ENCODE assay signal across 12 mouse cellular contexts in the genomic region with DNA sequence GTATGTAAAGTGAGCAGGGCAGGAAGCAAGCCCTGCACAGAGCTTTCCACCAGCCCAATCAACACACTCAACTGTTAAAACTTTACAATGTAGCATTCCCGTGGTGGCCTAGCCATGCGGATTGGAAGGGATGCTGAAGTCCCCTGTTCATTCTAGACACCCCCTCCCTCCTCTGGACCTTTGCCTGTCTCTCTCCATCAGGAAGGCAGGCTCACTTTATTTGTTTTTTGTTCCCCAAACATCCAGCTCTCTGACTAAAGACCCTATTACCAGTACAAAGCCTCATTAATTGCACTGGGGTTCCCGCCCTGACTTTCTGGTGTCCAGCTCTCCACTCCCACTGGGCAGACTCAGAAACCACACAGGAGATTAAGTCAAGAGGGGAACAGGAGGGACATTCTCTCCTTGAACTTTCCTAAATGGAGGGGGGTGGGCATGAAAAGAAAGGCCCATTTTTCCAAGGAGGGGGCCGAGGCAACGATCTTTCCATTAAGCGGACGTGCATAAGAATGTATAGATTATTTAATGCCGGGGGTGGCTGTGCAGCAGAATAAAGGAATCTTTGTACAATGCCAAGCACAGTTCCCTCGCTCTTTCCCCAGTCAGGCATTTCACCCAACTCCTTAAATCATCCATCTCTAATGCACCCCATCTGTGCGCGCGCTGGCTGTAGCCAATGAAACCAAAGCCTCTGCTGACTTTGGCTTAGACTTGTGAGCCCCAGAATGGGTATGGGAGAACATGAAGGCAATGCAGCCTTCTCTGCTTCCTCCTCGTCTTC. TPM values are rescaled to one million over a fixed set of nuclear protein-coding genes. Genes with fewer than 3 reads are reported as not detected.
DNase-seq lines count a peak whose midpoint lies in the region; ATAC-seq lines count a peak whose summit lies in the region.
"Had no signal": no experiment of that assay in that cellular context is flagged by ENCODE, and none has a peak within 500 bp of the region (broad histone marks: within the 10 kb centered on the region; RNA-seq: fewer than 3 reads in every experiment).

No protein-coding gene starts in this region.

- H3K4me1 ChIP-seq in kidney, embryonic 14.5 days (ENCODE audit: control insufficient read depth, insufficient read depth, low read length), result peaks cover 24% of the 10 kb centered on the region
- peaks cover 45% of the 10 kb centered on the region for H3K4me1 ChIP-seq in forebrain, embryonic 12.5 days
- H3K4me1 ChIP-seq in midbrain, embryonic 13.5 days (replicated peaks), result peaks cover 43% of the 10 kb centered on the region

- H3K9me3 ChIP-seq in kidney, embryonic 14.5 days (ENCODE audit: control insufficient read depth, low read length), result no peaks in the 10 kb centered on the region
- no peaks in the 10 kb centered on the region for H3K9me3 ChIP-seq in forebrain, embryonic 12.5 days
- no peaks in the 10 kb centered on the region for H3K9me3 ChIP-seq in midbrain, embryonic 13.5 days

- 54% methylated on average over 13 of the region's 13 CpGs for WGBS in kidney, embryonic 14.5 days
- 11% methylated on average over 13 of the region's 13 CpGs for WGBS in forebrain, embryonic 12.5 days
- WGBS in midbrain, embryonic 13.5 days, result 25% methylated on average over 13 of the region's 13 CpGs

- no peak overlapping the region; the same call in 1 of the 2 replicates for H3K9ac ChIP-seq in kidney, embryonic 14.5 days (ENCODE audit: low read depth, low read length)
- no peak overlapping the region for H3K9ac ChIP-seq in forebrain, embryonic 12.5 days
- 0 out of 2 replicates have a peak overlapping the region, but pooled peaks have one; percentile 10 for H3K9ac ChIP-seq in midbrain, embryonic 13.5 days (replicated peaks)

- H3K27me3 ChIP-seq in kidney, embryonic 14.5 days (ENCODE audit: control insufficient read depth, insufficient read depth, low read length), result no peaks in the 10 kb centered on the region
- peaks cover 22% of the 10 kb centered on the region for H3K27me3 ChIP-seq in forebrain, embryonic 12.5 days
- H3K27me3 ChIP-seq in midbrain, embryonic 13.5 days, result peaks cover 3% of the 10 kb centered on the region; the same call in 1 of the 2 replicates
- H3K27me3 ChIP-seq: Patski had no signal

- H3K4me2 ChIP-seq in kidney, embryonic 14.5 days (replicated peaks; ENCODE audit: low read depth, low read length), result no peak overlapping the region
- H3K4me2 ChIP-seq in forebrain, embryonic 12.5 days, result peak overlapping the region; percentile 13; the same call in 1 of the 2 replicates
- no peak overlapping the region for H3K4me2 ChIP-seq in midbrain, embryonic 13.5 days (replicated peaks)

- no peak for ATAC-seq in kidney, embryonic 14.5 days (ENCODE audit: low FRiP score, low TSS enrichment)
- ATAC-seq in forebrain, embryonic 12.5 days (ENCODE audit: low FRiP score), result no peak
- ATAC-seq in midbrain, embryonic 13.5 days, result 0 out of 2 replicates have a peak, but pooled peaks have one; percentile 45
- ATAC-seq in megakaryocyte-erythroid progenitor cell, adult 5-6 weeks (replicated peaks; ENCODE audit: low FRiP score, low TSS enrichment, poor library complexity, severe bottlenecking), result no peak
- ATAC-seq: Patski had no signal

- H3K4me3 ChIP-seq in kidney, embryonic 14.5 days (ENCODE audit: low read length), result no peak overlapping the region
- H3K4me3 ChIP-seq in forebrain, embryonic 12.5 days (replicated peaks), result no peak overlapping the region
- no peak overlapping the region for H3K4me3 ChIP-seq in midbrain, embryonic 13.5 days (replicated peaks)

- peak overlapping the region; percentile 74 for H3K27ac ChIP-seq in kidney, embryonic 14.5 days (ENCODE audit: low read depth, low read length)
- peak overlapping the region; percentile 65 for H3K27ac ChIP-seq in forebrain, embryonic 12.5 days
- H3K27ac ChIP-seq in midbrain, embryonic 13.5 days, result no peak overlapping the region

- H3K36me3 ChIP-seq in kidney, embryonic 14.5 days (ENCODE audit: control insufficient read depth, insufficient read depth, low read length), result peaks cover 19% of the 10 kb centered on the region
- 0 out of 2 replicates have a peak, but pooled peaks cover 3% of the 10 kb centered on the region for H3K36me3 ChIP-seq in forebrain, embryonic 12.5 days (replicated peaks)
- peaks cover 9% of the 10 kb centered on the region; the same call in 1 of the 2 replicates for H3K36me3 ChIP-seq in midbrain, embryonic 13.5 days

- DNase-seq in kidney, postnatal 25 days, result no peak
- peak; percentile 42 for DNase-seq in WW6 (ENCODE audit: low read depth, low spot score)
- no peak for DNase-seq in layer of hippocampus, postnatal 36 days
- DNase-seq: cerebellum, adult 11-12 months; kidney, adult 9 months; lung, adult 2 months; thymus, adult 18-20 months had no signal

RNA-seq across cellular contexts. Expression of gene Ypel2, which starts 24.3 kb away (rescaled TPM):
- polyA plus RNA-seq in kidney, embryonic 14.5 days (2014; fragmentation: Nextera tagmentation; extraction: Ambion mirVana), result 7.9 and 9.1 TPM in 2 replicates
- 8.1 and 8.3 TPM in 2 replicates for polyA plus RNA-seq in forebrain, embryonic 12.5 days (2016; fragmentation: Nextera tagmentation; extraction: Ambion mirVana)
- polyA plus RNA-seq in midbrain, embryonic 13.5 days (2015; fragmentation: Nextera tagmentation; extraction: Ambion mirVana), result 8.5 and 10.2 TPM in 2 replicates
- 0.79 and 1.0 TPM in 2 replicates for total RNA-seq in megakaryocyte-erythroid progenitor cell, adult 5-6 weeks (2014; fragmentation: Nextera tagmentation)
- 1.0 TPM in 2 replicates for total RNA-seq in megakaryocyte-erythroid progenitor cell, adult 5-6 weeks (2017)
- total RNA-seq in layer of hippocampus, postnatal 36 days (2021), result 10 to 100 TPM; 27.5 to 29.0 TPM
